Mouse (Mus musculus) midbrain, embryonic 10.5 days (tissue): Measurements from ENCODE around the gene Dscam. TPM values are rescaled to one million over a fixed set of nuclear protein-coding genes. Genes with fewer than 3 reads are reported as not detected.

Experiments used
- DNase-seq: peaks from one replicate; pipeline ENCODE4 v3.0.0-alpha.2; 2017; ENCODE audit warnings: low spot score
- H3K27ac ChIP-seq: fragments of 300-500 bp; sonication (generic); replicated peaks from 2 replicates; pipeline ENCODE4 v1.5.1; 2016; ENCODE audit warnings: mild to moderate bottlenecking
- H3K27me3 ChIP-seq: fragments of 300-500 bp; sonication (generic); 2 replicates; pipeline ENCODE4 v1.6.1; 2016; ENCODE audit warnings: low read depth, mild to moderate bottlenecking; ENCODE audit not compliant: poor library complexity, severe bottlenecking
- H3K36me3 ChIP-seq: fragments of 300-500 bp; sonication (generic); 2 replicates; pipeline ENCODE4 v1.6.1; 2016; ENCODE audit warnings: mild to moderate bottlenecking, moderate library complexity
- H3K4me1 ChIP-seq: fragments of 300-500 bp; sonication (generic); 2 replicates; pipeline ENCODE4 v1.6.1; 2016
- H3K4me3 ChIP-seq: fragments of 300-500 bp; sonication (generic); 2 replicates; pipeline ENCODE4 v1.5.1; 2016; ENCODE audit warnings: mild to moderate bottlenecking, moderate library complexity
- H3K9me3 ChIP-seq: fragments of 300-500 bp; sonication (generic); replicated peaks from 2 replicates; pipeline ENCODE4 v1.6.1; 2016; ENCODE audit warnings: mild to moderate bottlenecking
- WGBS: fragments of 180-500 bp; shearing (Covaris S2); methylation state at CpG from one replicate; pipeline ENCODE4 v1.1.7; 2016; 5-methylcytosine and 5-hydroxymethylcytosine counted together
- polyA plus RNA-seq: library from polyadenylated mRNA; unstranded; fragments of >200 nt; fragmentation: Nextera tagmentation; extraction: Ambion mirVana; gene quantifications from 2 replicates; pipeline ENCODE4 v1.2.1, GENCODE M21; 2016

The Dscam gene
- polyA plus RNA-seq, 1 experiment from 2014 or later, result 0.46 TPM

- Histone ChIP-seq H3K36me3 (no peaks in the 10 kb centered on the region), H3K4me3 (no peak overlapping the region), H3K27me3 (peaks cover 78% of the 10 kb centered on the region), H3K9me3 (no peaks in the 10 kb centered on the region), H3K4me1 (peaks cover 29% of the 10 kb centered on the region), H3K27ac (no peak overlapping the region)
- no peak for DNase-seq
- WGBS, result 82% methylated on average over 1 of the region's 1 CpGs
These were observed 2.5 kb downstream of the Dscam start for GRCm38 (mm10) chr16:97168030-97168429.

DNA sequence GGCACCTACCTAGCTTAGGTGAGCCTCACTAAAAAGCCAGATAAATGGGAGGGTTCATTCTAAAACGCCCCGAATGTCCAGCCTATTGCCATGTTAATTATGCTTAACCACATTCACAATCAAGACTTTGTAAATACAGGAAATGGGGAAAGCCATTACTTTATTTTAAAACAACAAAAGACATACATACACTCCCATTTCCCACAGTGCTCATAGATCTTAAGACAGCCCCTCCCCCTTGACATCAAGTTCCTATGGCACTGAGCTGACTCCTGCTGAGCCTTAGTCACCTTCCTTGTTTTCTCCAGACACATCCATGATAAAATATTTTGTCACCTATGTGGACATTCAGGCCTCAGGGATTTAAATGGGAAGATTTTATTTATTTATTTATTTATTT is 4.4 kb downstream of the Dscam start:
- Histone ChIP-seq H3K27me3 (peaks cover 61% of the 10 kb centered on the region), H3K4me3 (peak overlapping the region; percentile 60), H3K27ac (no peak overlapping the region), H3K36me3 (no peaks in the 10 kb centered on the region), H3K9me3 (no peaks in the 10 kb centered on the region), H3K4me1 (peaks cover 29% of the 10 kb centered on the region)
- DNase-seq, result no peak
- WGBS, result 59% methylated on average over 2 of the region's 2 CpGs

GRCm38 (mm10) chr16:97165444-97166121 is 5.0 kb downstream of the Dscam start:
- Histone ChIP-seq H3K27ac (peak overlapping the region; percentile 68), H3K36me3 (no peaks in the 10 kb centered on the region), H3K4me1 (peaks cover 25% of the 10 kb centered on the region), H3K9me3 (no peaks in the 10 kb centered on the region), H3K4me3 (peak overlapping the region; percentile 60), H3K27me3 (peaks cover 55% of the 10 kb centered on the region)
- peak; percentile 67 for DNase-seq
- WGBS, result 2% methylated on average over 21 of the region's 21 CpGs

- H3K9me3 ChIP-seq, result no peaks in the 10 kb centered on the region
- 43% methylated on average over 4 of the region's 4 CpGs for WGBS
- 0 out of 2 replicates have a peak, but pooled peaks cover 4% of the 10 kb centered on the region for H3K4me1 ChIP-seq
- no peaks in the 10 kb centered on the region; the same call in 1 of the 2 replicates for H3K27me3 ChIP-seq
- H3K4me3 ChIP-seq, result no peak overlapping the region
- H3K36me3 ChIP-seq, result no peaks in the 10 kb centered on the region
- H3K27ac ChIP-seq, result no peak overlapping the region
- no peak for DNase-seq
These were observed 12.3 kb downstream of the Dscam start for GRCm38 (mm10) chr16:97158279-97158678.

- no peaks in the 10 kb centered on the region for H3K36me3 ChIP-seq
- 74% methylated on average over 12 of the region's 12 CpGs for WGBS
- no peak overlapping the region for H3K4me3 ChIP-seq
- peaks cover 8% of the 10 kb centered on the region for H3K4me1 ChIP-seq
- no peak overlapping the region for H3K27ac ChIP-seq
- DNase-seq, result no peak
- no peaks in the 10 kb centered on the region for H3K27me3 ChIP-seq
- no peaks in the 10 kb centered on the region for H3K9me3 ChIP-seq
These were observed 25.9 kb downstream of the Dscam start for GRCm38 (mm10) chr16:97144544-97145194.

GRCm38 (mm10) chr16:97141943-97142342 is 28.6 kb downstream of the Dscam start:
- no peak for DNase-seq
- Histone ChIP-seq H3K4me1 (peaks cover 8% of the 10 kb centered on the region), H3K4me3 (no peak overlapping the region), H3K9me3 (no peaks in the 10 kb centered on the region), H3K27ac (no peak overlapping the region), H3K36me3 (no peaks in the 10 kb centered on the region), H3K27me3 (no peaks in the 10 kb centered on the region)
- WGBS, result 79% methylated on average over 1 of the region's 1 CpGs

DNA sequence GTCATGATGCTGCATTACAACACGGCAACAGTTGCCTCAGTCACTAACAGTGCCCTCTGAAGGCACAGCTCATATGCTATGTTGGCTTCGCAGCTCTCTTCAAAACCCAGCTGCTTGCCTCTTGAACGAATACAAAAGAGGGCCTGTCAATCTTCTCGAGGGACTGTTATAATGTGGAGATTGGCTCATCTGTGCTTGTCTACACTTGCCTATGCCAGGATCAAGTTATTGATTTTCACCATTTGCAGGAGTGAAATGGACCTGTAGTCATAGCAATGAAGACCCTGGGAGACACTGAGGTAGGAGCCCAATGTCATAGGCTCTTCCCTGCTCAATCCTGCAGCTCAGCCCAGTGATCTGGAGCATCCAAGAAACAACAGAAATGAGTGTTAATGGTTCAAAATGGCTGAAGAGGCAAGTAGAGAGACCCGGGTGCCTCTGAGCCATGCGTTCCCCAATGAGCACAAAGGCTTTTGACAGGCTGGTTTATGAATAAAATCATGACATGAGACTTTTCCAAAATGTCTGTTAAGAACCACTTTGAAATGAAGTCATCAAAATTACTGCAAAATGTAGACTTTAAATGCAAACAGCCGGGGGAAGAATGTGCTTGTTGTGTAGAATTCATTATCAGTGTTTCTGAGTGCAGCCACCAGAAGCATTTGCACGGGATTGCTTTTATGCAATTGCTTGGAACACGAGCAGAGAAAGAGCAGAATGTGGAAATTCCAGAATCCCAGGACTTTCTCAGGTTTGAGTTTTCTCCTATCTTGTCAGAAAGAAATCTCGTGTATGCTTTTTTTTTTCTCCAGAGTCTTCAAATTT is 35.3 kb downstream of the Dscam start:
- Histone ChIP-seq H3K4me1 (0 out of 2 replicates have a peak, but pooled peaks cover 2% of the 10 kb centered on the region), H3K9me3 (no peaks in the 10 kb centered on the region), H3K27ac (no peak overlapping the region), H3K4me3 (no peak overlapping the region), H3K36me3 (no peaks in the 10 kb centered on the region), H3K27me3 (no peaks in the 10 kb centered on the region)
- no peak for DNase-seq
- WGBS, result 83% methylated on average over 10 of the region's 10 CpGs

DNA sequence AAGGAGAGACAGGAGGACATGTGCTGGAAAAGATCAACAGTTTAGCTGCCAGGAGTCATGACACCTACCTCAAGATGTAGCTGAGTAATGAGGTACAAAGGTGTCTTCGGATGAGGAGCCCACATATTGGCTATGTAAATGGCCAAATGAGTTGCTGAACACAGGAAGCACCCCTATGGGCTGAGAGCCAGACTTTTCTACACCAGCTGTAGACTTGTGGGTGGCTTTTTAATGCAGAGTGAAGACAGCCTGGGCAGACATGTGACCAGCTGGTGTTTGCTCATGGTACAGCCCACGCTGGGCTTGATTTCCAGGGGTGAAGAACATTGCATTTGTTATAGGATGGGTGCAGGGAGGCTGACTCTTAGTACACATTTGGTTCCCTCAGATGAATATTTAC is 43.3 kb downstream of the Dscam start:
- no peaks in the 10 kb centered on the region for H3K9me3 ChIP-seq
- H3K4me3 ChIP-seq, result no peak overlapping the region
- no peaks in the 10 kb centered on the region for H3K36me3 ChIP-seq
- H3K4me1 ChIP-seq, result no peaks in the 10 kb centered on the region
- WGBS, result 75% methylated on average over 2 of the region's 2 CpGs
- no peaks in the 10 kb centered on the region for H3K27me3 ChIP-seq
- no peak for DNase-seq
- H3K27ac ChIP-seq, result no peak overlapping the region

DNA sequence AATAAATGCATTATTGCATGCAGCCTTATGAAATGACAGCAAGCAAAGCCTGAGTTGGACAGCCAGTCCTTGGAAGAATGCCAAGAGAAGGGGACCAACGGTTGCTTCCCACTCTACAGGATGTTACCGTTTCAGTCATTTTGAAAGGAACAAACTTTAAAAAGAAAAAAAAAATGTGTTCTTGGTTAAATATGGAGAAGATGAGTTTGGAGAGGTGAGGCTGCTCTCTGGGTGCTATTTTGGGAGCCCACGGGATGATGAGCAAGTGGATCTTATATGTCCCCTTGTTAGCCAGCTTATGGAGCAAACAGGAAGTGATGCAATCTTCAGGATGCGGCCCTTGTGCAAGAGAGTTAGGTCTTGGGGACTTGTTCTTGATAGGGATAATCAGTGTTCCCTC is 60.5 kb downstream of the Dscam start:
- Histone ChIP-seq H3K27me3 (no peaks in the 10 kb centered on the region), H3K27ac (no peak overlapping the region), H3K9me3 (no peaks in the 10 kb centered on the region), H3K4me3 (no peak overlapping the region), H3K36me3 (no peaks in the 10 kb centered on the region), H3K4me1 (no peaks in the 10 kb centered on the region)
- 91% methylated on average over 4 of the region's 4 CpGs for WGBS
- DNase-seq, result no peak

- Histone ChIP-seq H3K9me3 (no peaks in the 10 kb centered on the region), H3K4me3 (no peak overlapping the region), H3K4me1 (peaks cover under 1% of the 10 kb centered on the region; the same call in 1 of the 2 replicates), H3K27me3 (no peaks in the 10 kb centered on the region), H3K27ac (no peak overlapping the region), H3K36me3 (no peaks in the 10 kb centered on the region)
- no peak for DNase-seq
- WGBS, result 77% methylated on average over 2 of the region's 2 CpGs
These were observed 65.3 kb downstream of the Dscam start for GRCm38 (mm10) chr16:97105266-97105665.

DNA sequence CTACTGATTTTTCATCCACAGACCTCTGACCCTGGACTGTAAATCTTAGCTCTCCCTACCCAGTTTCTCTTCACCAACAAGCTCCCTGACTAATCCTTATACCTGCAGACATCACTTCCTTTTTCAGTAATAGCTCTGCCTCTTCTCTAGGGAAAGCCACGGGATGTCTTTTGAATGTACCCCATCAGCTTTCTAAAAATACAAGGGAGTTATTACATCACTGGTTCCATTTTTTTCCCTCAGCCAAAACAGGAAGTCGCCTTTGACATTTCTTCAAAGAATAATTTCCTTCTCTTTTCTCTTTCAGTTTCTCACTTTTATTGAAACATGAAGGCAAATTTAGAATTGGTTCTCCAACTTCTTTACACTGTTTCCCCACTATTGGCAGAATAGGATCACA is 67.5 kb downstream of the Dscam start:
- DNase-seq, result no peak
- 77% methylated on average over 2 of the region's 2 CpGs for WGBS
- no peaks in the 10 kb centered on the region for H3K27me3 ChIP-seq
- no peak overlapping the region for H3K4me3 ChIP-seq
- no peak overlapping the region for H3K27ac ChIP-seq
- H3K4me1 ChIP-seq, result peaks cover 8% of the 10 kb centered on the region; the same call in 1 of the 2 replicates
- no peaks in the 10 kb centered on the region for H3K9me3 ChIP-seq
- H3K36me3 ChIP-seq, result no peaks in the 10 kb centered on the region

DNA sequence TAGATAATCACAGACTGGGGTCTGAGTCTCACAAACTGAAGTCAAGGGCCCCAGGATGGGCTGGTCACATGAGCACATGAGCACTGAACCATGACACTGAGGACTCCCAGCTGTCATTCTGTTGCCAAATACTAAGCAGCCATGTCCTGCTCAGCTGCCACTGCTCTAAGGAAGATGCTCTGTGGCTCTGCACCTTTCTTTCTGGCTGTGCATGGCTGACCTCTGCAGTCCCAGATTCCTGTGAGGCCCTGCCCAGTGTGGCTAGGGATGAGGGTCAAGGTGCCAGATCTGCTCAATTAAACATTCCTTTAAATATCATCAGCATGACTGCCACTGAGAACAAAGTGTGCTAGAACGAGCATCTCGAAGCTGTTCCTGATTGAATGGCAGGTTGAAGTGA is 70.5 kb downstream of the Dscam start:
- Histone ChIP-seq H3K4me3 (no peak overlapping the region), H3K4me1 (peaks cover 8% of the 10 kb centered on the region; the same call in 1 of the 2 replicates), H3K27me3 (no peaks in the 10 kb centered on the region), H3K27ac (0 out of 2 replicates have a peak overlapping the region, but pooled peaks have one; percentile 34), H3K9me3 (no peaks in the 10 kb centered on the region), H3K36me3 (no peaks in the 10 kb centered on the region)
- no peak for DNase-seq
- 76% methylated on average over 2 of the region's 2 CpGs for WGBS
